Mouse (Mus musculus): ENCODE results near the gene Rxrg.

The Rxrg gene

DNA sequence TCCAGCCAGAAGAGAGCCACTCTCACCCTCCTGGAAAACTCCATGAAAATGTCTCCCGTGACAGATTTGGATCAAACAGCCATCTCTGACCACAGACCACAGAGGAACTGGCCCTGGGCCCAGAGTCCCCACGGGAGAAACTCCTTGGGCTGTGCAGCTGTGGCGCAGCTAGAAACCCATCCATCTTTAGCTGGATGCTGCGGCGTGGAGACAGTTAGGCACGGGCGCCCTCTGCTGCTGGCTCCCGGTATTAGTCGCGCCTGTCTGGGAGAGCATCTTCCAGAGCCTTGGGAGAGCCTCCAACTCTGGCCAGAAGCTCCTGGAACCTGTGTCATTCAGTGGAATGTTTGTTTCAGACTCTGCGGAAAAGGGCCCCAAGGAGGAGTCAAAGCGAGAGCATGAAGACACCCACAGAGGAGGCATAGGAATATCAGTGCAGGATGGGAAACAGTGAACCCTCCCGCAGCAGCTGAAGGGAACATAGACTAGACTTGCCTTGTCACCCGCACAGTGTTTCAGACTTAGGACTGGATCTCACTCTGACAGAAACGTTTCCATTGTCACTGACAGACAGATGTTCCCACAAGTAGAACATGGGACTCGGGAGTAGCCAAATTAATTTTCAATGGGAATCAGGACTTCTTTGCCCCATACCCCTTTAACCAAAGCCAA is 46.8 kb downstream of the Rxrg start:
- DNase-seq (ENCODE audit: low spot score): peak; percentile 65

DNA sequence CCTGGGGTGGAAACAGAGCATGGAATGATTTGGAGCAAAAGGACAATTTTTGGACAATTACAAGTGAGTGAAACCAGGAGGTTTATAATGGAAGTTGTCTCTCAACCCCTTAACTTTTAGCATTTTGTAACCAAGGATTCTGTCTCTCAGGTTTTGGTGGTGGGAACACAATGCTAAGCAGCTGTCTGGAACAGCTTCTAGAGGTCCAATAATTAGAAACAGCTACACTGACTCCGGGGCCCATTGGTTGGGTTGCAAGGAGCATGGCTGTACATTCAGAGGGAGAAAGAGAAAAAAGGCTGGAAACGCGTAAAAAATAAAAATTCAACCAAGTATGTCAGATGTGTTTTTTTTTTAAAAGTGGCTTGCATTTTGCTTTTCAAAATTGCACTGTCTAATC is 50.5 kb downstream of the Rxrg start:
- no peak for DNase-seq (ENCODE audit: low spot score)

DNA sequence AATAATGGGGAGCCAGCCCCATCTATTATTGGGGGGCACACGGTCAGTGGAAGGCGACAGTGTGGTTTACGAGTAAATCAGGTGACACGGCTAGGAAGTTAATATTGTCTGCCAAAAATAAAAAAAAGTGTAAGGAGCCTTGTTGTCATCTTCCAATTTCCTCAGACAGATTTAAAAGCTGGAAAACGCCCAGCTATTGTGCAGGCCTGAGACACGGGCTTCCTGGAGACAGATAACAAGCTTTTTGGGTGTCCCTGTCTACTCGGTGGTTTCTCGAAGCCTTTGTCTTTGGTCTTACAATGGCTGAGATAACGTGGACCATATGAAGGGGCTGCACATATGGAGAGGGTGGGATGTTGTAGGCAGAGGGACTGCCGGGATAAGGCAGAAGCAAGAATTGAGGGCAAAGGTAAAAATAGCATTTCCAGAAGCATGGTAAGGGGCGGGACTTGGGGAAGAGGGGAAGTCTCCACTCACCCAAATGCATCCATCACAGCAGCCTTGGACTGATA is 51.0 kb downstream of the Rxrg start:
- peak; percentile 51 for DNase-seq (ENCODE audit: low spot score)

DNA sequence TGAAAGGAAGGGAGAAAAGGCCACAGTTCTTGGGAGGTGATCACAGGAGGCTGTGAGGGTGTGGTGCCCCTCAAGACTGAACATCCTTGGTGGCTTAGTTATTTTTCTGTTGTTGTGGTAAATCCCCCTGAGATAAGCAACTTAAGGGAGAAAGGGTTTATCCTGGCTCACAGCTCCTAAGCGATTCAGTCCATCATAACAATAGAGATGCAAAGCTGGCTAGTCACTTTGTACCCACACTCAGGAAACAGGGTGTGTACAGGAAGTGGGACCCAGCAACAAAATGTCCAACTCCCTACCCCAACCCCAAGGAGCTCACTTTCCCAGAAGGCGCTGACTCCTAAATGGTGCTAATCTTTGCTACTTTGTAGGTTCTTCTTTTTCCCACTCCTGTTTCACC is 54.2 kb downstream of the Rxrg start:
- no peak for DNase-seq (ENCODE audit: low spot score)

DNA sequence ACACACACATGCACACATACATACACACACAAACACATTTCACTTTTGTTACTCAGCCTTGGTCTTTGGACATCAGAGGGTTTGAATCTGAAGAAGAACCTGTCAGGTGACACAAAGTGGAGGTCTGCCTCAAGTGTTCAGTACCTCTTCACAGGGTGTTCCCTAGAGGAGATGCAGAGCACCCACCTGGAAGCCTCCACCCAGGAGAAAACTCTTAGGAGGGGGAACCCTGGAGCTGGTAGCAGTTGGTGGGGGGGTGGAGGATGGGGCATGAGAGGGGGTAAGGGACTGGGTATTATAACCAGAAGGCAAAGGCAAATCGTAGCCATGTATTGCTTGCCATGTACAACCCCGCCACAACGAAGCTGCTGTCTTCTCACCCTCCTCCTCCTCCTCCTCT is 60.9 kb downstream of the Rxrg start:
- no peak for DNase-seq (ENCODE audit: low spot score)

DNA sequence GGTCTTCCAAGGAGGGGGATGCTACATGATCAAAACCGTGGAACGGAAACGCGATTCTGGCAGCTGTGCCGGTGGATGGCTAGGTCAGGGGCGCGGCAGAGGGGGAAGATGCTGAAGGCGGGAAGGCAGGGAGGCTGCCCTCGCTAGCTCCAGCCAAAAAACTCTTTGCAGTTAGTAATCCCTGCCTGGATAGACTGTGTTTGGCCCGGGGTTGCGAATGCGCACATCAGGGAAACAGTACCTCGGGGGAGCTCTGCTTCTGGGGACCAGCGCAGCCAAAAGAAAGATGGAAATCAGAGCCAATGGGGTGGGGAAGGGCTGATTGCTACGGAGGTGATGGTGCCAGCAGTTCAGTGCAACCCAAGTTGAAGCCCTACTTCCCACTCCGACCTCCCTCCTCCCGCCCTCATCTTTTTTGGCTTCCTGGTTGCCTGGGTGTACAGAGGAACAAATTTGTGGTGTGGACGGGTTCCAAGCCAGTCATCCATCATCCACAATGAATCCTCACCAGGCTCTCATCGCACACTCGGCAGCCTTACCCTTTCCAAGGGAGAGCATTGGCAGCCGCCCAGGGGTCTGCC is 62.4 kb downstream of the Rxrg start:
- DNase-seq (ENCODE audit: low spot score): peak; percentile 18

DNA sequence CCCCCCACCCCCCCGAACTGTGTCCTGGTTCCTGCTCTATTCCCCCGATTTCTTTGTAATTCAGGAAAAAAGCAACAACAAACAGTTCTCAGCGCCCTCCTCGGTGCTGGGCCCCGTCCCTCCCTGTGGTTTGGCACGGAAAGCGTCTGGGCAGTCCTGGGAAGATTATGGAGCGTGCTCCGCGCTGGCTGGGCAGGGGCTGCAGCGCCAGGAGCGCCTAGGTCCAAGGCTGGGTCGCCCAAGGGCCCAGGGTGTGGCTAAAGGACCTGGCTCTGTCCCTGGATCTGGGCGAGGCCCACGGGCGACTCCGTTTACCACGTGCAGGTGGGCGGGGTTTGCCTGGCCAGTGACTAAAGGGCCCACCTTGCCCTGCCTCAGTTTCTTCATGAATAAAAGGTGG is 62.9 kb downstream of the Rxrg start:
- DNase-seq (ENCODE audit: low spot score): no peak

DNA sequence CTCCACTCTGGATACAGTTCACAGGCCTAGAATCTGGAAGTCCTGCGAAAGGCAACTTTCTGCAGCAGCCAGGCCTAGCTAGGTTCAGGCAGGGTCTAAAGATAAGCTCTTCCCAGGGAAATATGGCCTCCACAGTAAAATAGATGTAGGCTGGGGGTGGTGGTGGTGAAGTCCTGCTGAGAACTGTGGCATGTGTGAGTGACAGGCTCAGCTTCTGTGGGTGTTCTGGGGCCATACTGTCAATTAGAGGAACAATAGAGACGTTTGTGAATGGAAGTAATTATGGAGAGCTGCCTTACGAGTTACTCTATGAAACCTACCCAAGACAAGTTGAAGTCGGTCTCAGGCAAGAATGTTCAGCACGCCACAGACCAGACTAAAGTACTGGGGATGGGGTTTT is 65.0 kb downstream of the Rxrg start:
- DNase-seq (ENCODE audit: low spot score): no peak

DNA sequence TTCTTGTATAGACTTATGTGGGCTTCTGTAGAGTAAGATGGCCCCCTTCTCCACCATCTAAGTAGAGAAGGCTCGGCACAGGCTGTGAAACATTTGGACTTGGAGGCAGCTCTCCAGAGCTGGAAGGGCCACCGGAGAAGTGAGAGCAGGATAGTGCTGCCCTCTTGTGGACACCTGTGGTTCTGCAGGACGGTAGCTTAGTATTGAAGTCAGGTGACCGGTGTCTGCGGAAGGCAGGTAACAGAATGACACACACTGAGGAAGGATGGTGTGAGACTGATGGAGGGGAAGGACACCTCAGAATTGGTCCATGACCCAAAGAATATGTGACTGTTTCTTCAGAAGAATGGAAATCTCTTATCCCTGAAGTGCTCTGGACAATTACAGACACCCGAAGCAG is 71.6 kb downstream of the Rxrg start:
- DNase-seq (ENCODE audit: low spot score): peak; percentile 32

DNA sequence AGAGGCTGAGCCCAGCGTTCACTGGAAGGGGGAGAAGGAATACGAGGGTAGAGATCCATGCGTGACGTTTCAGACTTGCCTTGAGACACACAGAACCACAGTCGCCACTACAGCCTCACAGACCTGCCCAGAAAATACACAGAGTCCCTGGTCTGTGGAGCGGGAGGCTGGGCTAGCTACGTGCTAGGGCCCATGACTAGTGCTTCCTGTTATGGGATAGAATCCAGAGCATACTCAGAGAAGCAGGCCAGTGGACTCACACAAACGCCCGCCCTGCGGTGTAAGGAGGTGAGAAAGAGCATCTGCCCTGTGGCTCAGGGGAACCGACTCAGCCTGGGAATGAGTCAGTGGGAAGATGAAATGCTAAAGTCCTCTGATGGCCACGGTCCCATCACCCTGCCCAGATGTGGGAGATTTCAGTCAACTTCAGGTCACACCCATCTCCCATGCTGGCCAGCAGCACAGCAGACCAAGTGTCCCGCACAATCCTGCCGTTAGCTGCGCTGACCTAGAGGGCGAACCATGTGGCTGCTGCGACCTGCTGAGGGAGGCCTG is 74.3 kb downstream of the Rxrg start:
- DNase-seq (ENCODE audit: low spot score): no peak

DNA sequence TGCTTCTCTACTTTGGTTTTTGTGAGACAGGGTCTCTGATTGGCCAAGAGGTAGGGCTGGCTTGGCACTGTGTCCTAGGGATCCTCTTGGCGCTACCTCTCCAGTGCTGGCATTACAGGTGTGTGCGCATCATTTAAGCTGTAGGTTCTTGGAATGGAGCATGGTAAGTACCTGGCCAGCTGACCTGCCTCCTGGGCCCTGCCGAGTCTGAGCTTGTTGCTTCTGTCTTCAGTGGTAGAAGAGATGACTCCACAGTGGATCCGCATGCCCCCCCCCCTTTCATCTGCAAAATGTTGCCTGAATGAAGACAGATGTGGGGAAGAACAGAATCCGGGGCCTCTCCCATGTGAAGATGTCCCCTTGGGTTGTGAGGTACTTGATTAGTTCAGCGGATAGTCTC is 80.9 kb downstream of the Rxrg start:
- DNase-seq (ENCODE audit: low spot score): no peak

DNA sequence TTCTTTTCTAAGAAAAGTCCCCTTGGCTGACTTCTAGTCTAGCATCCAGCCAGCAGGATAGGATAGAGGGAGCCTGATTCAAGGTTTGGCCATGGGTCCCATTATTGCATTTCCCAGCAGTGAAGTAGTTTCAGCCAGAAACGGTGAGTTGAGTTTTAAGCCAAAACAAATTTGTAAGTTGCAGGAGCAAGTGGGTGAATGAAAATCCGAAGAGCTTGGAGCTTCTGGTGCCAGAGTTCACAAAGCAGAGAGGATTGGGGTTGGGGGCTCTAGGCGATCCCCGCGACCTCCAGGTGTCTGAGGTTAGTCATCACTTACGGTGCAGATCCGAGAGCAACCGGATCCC is 89.8 kb downstream of the Rxrg start:
- no peak for DNase-seq (ENCODE audit: low spot score)

DNA sequence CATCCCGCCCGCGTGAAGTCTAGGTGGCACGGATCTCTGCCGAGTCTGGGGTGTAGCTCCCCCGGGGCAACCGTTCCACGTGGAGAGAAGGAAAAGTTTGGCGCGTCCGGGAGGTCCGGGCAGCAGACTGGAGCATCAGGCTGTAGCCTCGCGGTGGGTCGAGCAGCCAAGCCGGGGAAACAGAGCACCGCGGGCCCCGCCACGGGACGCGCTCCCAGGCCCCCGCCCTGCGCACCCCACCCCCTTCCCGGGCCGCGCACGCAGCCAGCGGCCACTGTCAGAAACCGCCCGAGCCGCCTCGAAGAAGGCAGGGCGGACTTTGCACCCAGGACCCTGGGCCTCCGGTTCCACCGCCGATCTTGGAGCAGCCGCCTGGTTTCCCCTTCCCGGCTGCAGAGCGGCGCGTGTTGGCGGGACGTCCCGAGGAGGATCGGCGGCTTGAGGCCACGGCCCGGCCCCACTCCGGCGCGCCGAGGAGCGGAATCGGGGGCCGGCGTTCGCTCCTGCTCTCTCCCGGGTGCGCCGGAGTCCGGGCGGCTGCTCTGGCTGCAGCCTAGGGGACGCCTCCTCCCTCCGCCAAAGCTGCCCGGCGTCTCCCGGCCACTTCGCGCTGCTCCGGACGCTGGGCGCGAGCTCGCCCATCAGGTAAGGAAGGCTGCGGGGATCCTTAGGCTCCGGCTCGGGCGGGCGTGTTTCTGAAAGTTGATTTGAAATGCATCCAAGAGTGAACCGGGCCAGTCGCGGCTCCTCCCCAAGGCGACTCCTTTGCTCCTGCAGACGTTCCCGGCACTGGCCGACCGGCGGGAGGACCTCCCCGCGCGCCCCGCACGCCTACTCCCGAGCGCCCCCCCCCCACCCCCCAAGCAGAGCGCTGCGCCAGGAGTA is 90.4 kb downstream of the Rxrg start:
- DNase-seq (ENCODE audit: low spot score): no peak

DNA sequence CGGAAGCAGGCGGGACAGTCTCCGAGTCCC is 90.9 kb downstream of the Rxrg start, which contains the start of gene Lmx1a:
Gene Lmx1a (plus strand): TSS at position 6 of the 30 bp plus-strand sequence.
- no peak for DNase-seq (ENCODE audit: low spot score)

All from lung, postnatal 25 days (tissue).